ENCODE assay signal across 8 mouse cellular contexts in the genomic region with DNA sequence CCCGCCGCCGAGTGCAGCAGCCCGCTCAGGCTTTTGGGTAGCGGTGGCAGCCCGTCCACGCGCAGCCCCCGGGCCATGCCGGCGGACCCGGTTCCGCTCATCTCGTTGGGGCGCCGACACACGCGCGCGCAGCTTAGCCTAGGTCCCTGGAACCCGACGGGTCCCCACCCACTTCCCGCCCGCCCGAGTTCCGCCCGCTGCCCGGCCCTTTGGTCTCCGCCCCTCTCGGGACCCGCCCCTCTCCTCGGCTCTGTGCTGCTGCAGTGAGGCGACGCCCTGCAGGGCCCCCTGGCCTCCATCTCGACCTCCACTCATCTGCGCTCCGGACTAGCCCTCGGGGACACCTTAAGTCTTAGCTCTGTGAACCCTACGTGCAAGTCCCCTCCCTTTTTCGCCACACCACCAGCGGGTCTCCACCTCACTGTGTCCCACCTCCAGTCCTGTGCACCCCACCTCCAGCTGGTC. TPM values are rescaled to one million over a fixed set of nuclear protein-coding genes. Genes with fewer than 3 reads are reported as not detected.
DNase-seq lines count a peak whose midpoint lies in the region; ATAC-seq and TF ChIP-seq lines count a peak whose summit lies in the region.

TSS of gene Fam89a (minus strand) at position 124 of the 465 bp plus-strand sequence.

- H3K27ac ChIP-seq in intestine, embryonic 16.5 days (ENCODE audit: low read length), result no peak within 1 kb of the TSS
- H3K27ac ChIP-seq in neural tube, embryonic 14.5 days (ENCODE audit: low read depth, low read length), result no peak within 1 kb of the TSS

- H3K27me3 ChIP-seq in intestine, embryonic 16.5 days (replicated peaks; ENCODE audit: control insufficient read depth, insufficient read depth, low read length), result peaks cover 17% of the 10 kb centered on the region
- peaks cover 28% of the 10 kb centered on the region for H3K27me3 ChIP-seq in neural tube, embryonic 14.5 days (ENCODE audit: control insufficient read depth, insufficient read depth, low read length)

- peak within 1 kb of the TSS; percentile 97 for H3K4me2 ChIP-seq in intestine, embryonic 16.5 days (ENCODE audit: low read depth, low read length)
- peak within 1 kb of the TSS; percentile 67 for H3K4me2 ChIP-seq in neural tube, embryonic 14.5 days (ENCODE audit: low read depth, low read length)

- no peaks in the 10 kb centered on the region for H3K36me3 ChIP-seq in intestine, embryonic 16.5 days (ENCODE audit: control insufficient read depth, insufficient read depth, low read length)
- H3K36me3 ChIP-seq in neural tube, embryonic 14.5 days (ENCODE audit: control insufficient read depth, insufficient read depth, low read length), result no peaks in the 10 kb centered on the region

- no peak for TF ChIP-seq POLR2A in lung, adult 2 months (IDR thresholded peaks at IDR 0.05; ENCODE audit: borderline replicate concordance, extremely low read depth, low read depth, low read length)

- peak; percentile 90 for ATAC-seq in common myeloid progenitor, adult 5-6 weeks (replicated peaks; ENCODE audit: low read depth, poor library complexity, severe bottlenecking)
- peak; percentile 88 for ATAC-seq in intestine, embryonic 16.5 days
- ATAC-seq in neural tube, embryonic 14.5 days (ENCODE audit: low read depth), result peak; percentile 28; the same call in 1 of the 2 replicates

- H3K9me3 ChIP-seq in intestine, embryonic 16.5 days (ENCODE audit: control insufficient read depth, low read length), result no peaks in the 10 kb centered on the region
- H3K9me3 ChIP-seq in neural tube, embryonic 14.5 days (ENCODE audit: control insufficient read depth, low read length), result no peaks in the 10 kb centered on the region

- WGBS in intestine, embryonic 16.5 days, result 1% methylated on average over 36 of the region's 41 CpGs
- WGBS in lung, adult 2 months, result 2% methylated on average over 41 of the region's 41 CpGs
- WGBS in neural tube, embryonic 14.5 days, result 0% methylated on average over 33 of the region's 41 CpGs

- peaks cover 26% of the 10 kb centered on the region for H3K4me1 ChIP-seq in intestine, embryonic 16.5 days (ENCODE audit: control insufficient read depth, insufficient read depth, low read length)
- peaks cover 6% of the 10 kb centered on the region; the same call in 1 of the 2 replicates for H3K4me1 ChIP-seq in lung, adult 2 months (ENCODE audit: control insufficient read depth, insufficient read depth, low read length)
- H3K4me1 ChIP-seq in neural tube, embryonic 14.5 days (ENCODE audit: control insufficient read depth, insufficient read depth, low read length), result peaks cover 8% of the 10 kb centered on the region; the same call in 1 of the 2 replicates

- no peak for TF ChIP-seq CTCF in lung, adult 2 months (IDR thresholded peaks at IDR 0.05; ENCODE audit: insufficient read depth, low read length)

- peak within 1 kb of the TSS; percentile 59 for H3K9ac ChIP-seq in intestine, embryonic 16.5 days (ENCODE audit: low read depth, low read length)
- peak within 1 kb of the TSS; percentile 44; the same call in 1 of the 2 replicates for H3K9ac ChIP-seq in neural tube, embryonic 14.5 days (replicated peaks; ENCODE audit: low read depth, low read length)

- H3K4me3 ChIP-seq in intestine, embryonic 16.5 days (ENCODE audit: low read length), result peak within 1 kb of the TSS; percentile 67
- peak within 1 kb of the TSS; percentile 54 for H3K4me3 ChIP-seq in lung, adult 2 months (replicated peaks; ENCODE audit: extremely low read depth, low read depth, low read length)
- H3K4me3 ChIP-seq in neural tube, embryonic 14.5 days (ENCODE audit: low read depth, low read length), result peak within 1 kb of the TSS; percentile 41

- DNase-seq in Muller cell, postnatal 12 days (ENCODE audit: inconsistent ontology term), result peak; percentile 50
- peak; percentile 92 for DNase-seq in heart, adult 11 months
- peak; percentile 48 for DNase-seq in lung, adult 2 months
- DNase-seq in urinary bladder, postnatal 14 days (ENCODE audit: low spot score), result peak; percentile 52
- no peak for DNase-seq in ovary, postnatal 10 days (ENCODE audit: low spot score)

RNA-seq across cellular contexts. Expression of gene Fam89a, which starts in this region (rescaled TPM):
- total RNA-seq in common myeloid progenitor, adult 5-6 weeks (2017), result not detected in 2 replicates
- 2.8 and 2.9 TPM in 2 replicates for polyA plus RNA-seq in intestine, embryonic 16.5 days (2015; fragmentation: Nextera tagmentation; extraction: Ambion mirVana)
- polyA plus RNA-seq in lung, adult 2 months (2012; rRNA removed), result 4.0 and 4.9 TPM in 2 replicates
- 0.91 and 7.0 TPM in 2 replicates for polyA plus RNA-seq in neural tube, embryonic 14.5 days (2014; fragmentation: Nextera tagmentation; extraction: Ambion mirVana)

Comparison
In these comparisons a context has a peak if more than half of its experiments do, and no peak if none do; other contexts are left out.
1. Peak in ATAC-seq in common myeloid progenitor, adult 5-6 weeks; RNA of the gene not detected or under 1 TPM.
2. ATAC-seq: peak in every context shown above with its lines; median percentile 90 in common myeloid progenitor, adult 5-6 weeks; 88 in intestine, embryonic 16.5 days; 28 in neural tube, embryonic 14.5 days.